Mouse (Mus musculus): ENCODE measurements at regions not wholly inside any gene's neighbourhood (a gene's known extent, or its start where the extent isn't known, plus 50 kb on each side); places are given as distances from the start of the nearest gene placed in this dataset.
"Not testable (repeated sequence)": the region's sequence is repeated elsewhere in the genome, so short reads cannot be mapped to it uniquely, and the experiment has no call there.

DNA sequence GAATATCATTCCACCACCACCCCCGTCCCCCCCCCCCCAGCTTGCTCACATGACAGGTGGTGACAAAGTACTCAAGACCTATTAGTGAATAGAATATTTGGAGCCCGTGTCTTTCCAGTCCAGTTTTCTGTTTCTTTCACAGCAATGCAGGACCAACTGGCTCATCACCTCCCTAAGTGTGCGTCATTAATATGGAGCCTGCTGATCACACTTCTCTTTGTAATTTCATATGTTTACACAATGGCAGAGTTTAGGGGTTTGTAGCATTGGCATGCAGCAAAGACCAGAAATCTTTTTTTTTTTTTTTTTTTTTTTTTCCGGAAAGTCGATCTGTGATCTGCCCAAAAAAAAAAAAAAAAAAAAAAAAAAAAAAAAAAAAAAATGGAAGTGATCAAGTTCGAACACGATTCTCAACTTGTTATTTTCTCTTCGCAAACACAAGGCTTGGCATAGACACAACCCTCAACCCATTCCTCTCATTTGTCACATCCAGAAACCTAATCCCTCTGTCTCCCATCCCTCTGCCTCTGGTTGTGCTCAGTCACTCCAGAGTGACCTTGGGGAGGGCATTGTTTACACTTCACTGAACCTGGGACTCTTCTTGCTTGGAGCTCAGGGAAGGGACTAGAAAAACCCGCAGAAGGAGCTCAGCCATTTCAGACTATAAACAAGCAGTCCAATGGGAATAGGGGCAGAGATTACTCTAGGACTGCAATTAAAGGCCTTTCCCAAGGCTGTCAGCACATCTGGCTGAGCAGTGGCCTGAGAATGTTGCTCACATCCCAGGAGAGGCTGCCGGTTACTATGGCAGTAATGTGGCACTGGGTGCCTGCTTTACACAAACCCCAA is 98.4 kb downstream of the Gm5426 start:
- H3K4me1 ChIP-seq (ENCODE audit: control insufficient read depth, insufficient read depth, low read length), result no peaks in the 10 kb centered on the region
- H3K27me3 ChIP-seq (ENCODE audit: control insufficient read depth, insufficient read depth, low read length), result no peaks in the 10 kb centered on the region
- WGBS, result 71% methylated on average over 10 of the region's 10 CpGs
- TF ChIP-seq POLR2A (IDR thresholded peaks at IDR 0.05; ENCODE audit: borderline replicate concordance, insufficient read depth, low read length) (no peak), CTCF (IDR thresholded peaks at IDR 0.05; ENCODE audit: borderline replicate concordance, insufficient read depth, low read depth, low read length) (no peak)
- no peak overlapping the region for H3K4me3 ChIP-seq (replicated peaks; ENCODE audit: insufficient read depth, low read depth, low read length)
- DNase-seq, result no peak
- no peak overlapping the region for H3K27ac ChIP-seq (ENCODE audit: insufficient read depth, low read length)

DNA sequence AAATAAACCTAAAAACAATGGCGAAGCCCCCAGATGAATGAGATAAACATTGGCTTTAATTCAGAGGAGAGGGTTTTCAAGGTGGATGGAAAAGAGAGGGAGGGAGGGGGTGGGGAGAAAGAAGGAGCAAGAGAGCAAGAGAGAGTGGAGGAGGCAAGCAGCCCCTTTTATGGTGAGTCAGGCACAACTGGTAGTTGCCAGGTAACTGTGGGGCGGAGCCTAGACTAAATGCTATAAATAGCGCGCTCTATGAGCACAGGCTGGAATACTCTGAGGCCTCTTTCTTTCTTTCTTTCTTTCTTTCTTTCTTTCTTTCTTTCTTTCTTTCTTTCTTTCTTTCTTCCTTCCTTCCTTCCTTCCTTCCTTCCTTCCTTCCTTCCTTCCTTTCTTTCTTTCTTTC is 99.6 kb downstream of the Gm5426 start:
- not testable (repeated sequence) for H3K27ac ChIP-seq (ENCODE audit: insufficient read depth, low read length); H3K4me1 ChIP-seq (ENCODE audit: control insufficient read depth, insufficient read depth, low read length); H3K27me3 ChIP-seq (ENCODE audit: control insufficient read depth, insufficient read depth, low read length); H3K4me3 ChIP-seq (replicated peaks; ENCODE audit: insufficient read depth, low read depth, low read length); DNase-seq
- WGBS, result 90% methylated on average over 4 of the region's 4 CpGs

- H3K27me3 ChIP-seq (ENCODE audit: control insufficient read depth, insufficient read depth, low read length), result no peaks in the 10 kb centered on the region
- no peak overlapping the region for H3K4me3 ChIP-seq (replicated peaks; ENCODE audit: insufficient read depth, low read depth, low read length)
- no peak for DNase-seq
- 94% methylated on average over 6 of the region's 6 CpGs for WGBS
- H3K4me1 ChIP-seq (ENCODE audit: control insufficient read depth, insufficient read depth, low read length), result no peaks in the 10 kb centered on the region
- H3K27ac ChIP-seq (ENCODE audit: insufficient read depth, low read length), result no peak overlapping the region
- no peak for TF ChIP-seq CTCF (IDR thresholded peaks at IDR 0.05; ENCODE audit: borderline replicate concordance, insufficient read depth, low read depth, low read length)
- no peak for TF ChIP-seq POLR2A (IDR thresholded peaks at IDR 0.05; ENCODE audit: borderline replicate concordance, insufficient read depth, low read length)
Observed at GRCm38 (mm10) chr10:96236777-96237373, 100.5 kb downstream of the Gm5426 start.

DNA sequence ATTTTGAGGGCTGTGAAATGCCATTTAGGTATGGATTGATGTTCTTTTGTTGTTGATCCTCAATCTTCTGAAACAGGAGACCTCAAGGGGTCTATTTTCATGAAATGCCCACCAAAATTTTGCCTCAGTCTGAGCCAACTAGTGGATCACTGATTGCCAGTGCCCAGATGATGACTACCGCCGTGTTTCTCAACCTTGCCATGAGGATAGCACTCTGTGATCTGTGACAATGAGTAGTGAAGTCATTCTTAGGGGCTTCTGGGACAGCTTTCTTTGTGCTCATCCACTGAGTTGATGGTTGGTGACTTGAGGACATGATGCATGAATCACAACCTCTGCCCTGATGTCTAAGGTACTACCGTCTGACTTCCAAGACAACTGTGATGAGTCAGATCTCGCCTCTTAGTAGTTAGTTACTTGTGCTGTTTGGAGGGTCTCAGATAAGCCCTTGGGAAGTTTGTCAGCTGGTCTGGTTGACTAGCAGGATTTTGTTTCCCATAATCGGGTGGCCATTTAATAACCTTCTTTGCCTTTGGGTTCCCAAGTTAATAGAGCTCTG is 101.2 kb downstream of the Gm5426 start:
- no peaks in the 10 kb centered on the region for H3K27me3 ChIP-seq (ENCODE audit: control insufficient read depth, insufficient read depth, low read length)
- WGBS, result 96% methylated on average over 5 of the region's 5 CpGs
- no peaks in the 10 kb centered on the region for H3K4me1 ChIP-seq (ENCODE audit: control insufficient read depth, insufficient read depth, low read length)
- no peak for DNase-seq
- no peak overlapping the region for H3K4me3 ChIP-seq (replicated peaks; ENCODE audit: insufficient read depth, low read depth, low read length)
- TF ChIP-seq POLR2A (IDR thresholded peaks at IDR 0.05; ENCODE audit: borderline replicate concordance, insufficient read depth, low read length) (no peak), CTCF (IDR thresholded peaks at IDR 0.05; ENCODE audit: borderline replicate concordance, insufficient read depth, low read depth, low read length) (no peak)
- H3K27ac ChIP-seq (ENCODE audit: insufficient read depth, low read length), result no peak overlapping the region

GRCm38 (mm10) chr10:96238251-96238650 is 101.8 kb downstream of the Gm5426 start:
- Histone ChIP-seq H3K4me3 (replicated peaks; ENCODE audit: insufficient read depth, low read depth, low read length) (no peak overlapping the region), H3K27ac (ENCODE audit: insufficient read depth, low read length) (no peak overlapping the region), H3K4me1 (ENCODE audit: control insufficient read depth, insufficient read depth, low read length) (no peaks in the 10 kb centered on the region), H3K27me3 (ENCODE audit: control insufficient read depth, insufficient read depth, low read length) (no peaks in the 10 kb centered on the region)
- WGBS, result 69% methylated on average over 4 of the region's 4 CpGs
- TF ChIP-seq POLR2A (IDR thresholded peaks at IDR 0.05; ENCODE audit: borderline replicate concordance, insufficient read depth, low read length) (no peak), CTCF (IDR thresholded peaks at IDR 0.05; ENCODE audit: borderline replicate concordance, insufficient read depth, low read depth, low read length) (no peak)
- no peak for DNase-seq

DNA sequence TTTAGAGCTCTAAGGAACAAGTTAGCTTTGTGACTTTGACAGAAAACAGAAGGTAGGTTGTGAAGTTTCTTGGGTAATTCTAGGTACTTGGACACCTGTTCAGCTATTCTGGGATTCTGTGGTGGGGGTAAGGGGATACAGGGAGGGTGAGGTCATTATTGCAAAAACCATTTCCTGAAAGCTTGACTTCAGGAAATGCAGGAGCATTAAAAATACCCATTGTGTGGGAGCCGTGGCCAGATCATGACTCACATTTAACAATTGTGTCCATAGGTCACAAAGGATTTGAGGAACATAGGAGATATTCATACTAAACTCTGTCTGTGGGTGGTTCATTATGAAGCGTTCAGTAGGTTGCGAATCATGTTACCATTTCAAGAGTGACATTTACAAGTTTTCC is 102.4 kb downstream of the Gm5426 start:
- no peak for TF ChIP-seq POLR2A (IDR thresholded peaks at IDR 0.05; ENCODE audit: borderline replicate concordance, insufficient read depth, low read length)
- no peak for TF ChIP-seq CTCF (IDR thresholded peaks at IDR 0.05; ENCODE audit: borderline replicate concordance, insufficient read depth, low read depth, low read length)
- H3K27ac ChIP-seq (ENCODE audit: insufficient read depth, low read length), result no peak overlapping the region
- DNase-seq, result no peak
- no peak overlapping the region for H3K4me3 ChIP-seq (replicated peaks; ENCODE audit: insufficient read depth, low read depth, low read length)
- no peaks in the 10 kb centered on the region for H3K27me3 ChIP-seq (ENCODE audit: control insufficient read depth, insufficient read depth, low read length)
- WGBS, result 88% methylated on average over 3 of the region's 3 CpGs
- H3K4me1 ChIP-seq (ENCODE audit: control insufficient read depth, insufficient read depth, low read length), result no peaks in the 10 kb centered on the region

DNA sequence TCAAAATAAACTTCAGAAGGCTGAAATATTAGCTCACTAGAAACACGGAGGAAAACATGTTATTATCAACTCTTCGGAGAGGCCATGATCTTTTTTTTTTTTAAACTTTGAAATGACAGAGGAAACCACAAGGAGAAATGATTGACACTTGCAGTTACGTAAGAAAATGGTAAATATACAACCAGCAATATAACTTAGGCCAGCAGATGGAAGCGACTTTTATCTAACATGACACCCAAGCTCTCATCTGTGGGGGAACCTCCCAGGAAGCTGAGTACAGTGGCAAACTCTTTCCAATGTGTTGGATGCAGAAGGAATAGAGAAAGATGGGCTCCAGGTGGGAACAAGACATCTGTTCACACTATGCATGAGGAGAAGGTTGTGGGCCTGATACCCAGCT is 104.2 kb downstream of the Gm5426 start:
- Histone ChIP-seq H3K27ac (ENCODE audit: insufficient read depth, low read length) (no peak overlapping the region), H3K4me3 (replicated peaks; ENCODE audit: insufficient read depth, low read depth, low read length) (no peak overlapping the region), H3K4me1 (ENCODE audit: control insufficient read depth, insufficient read depth, low read length) (no peaks in the 10 kb centered on the region), H3K27me3 (ENCODE audit: control insufficient read depth, insufficient read depth, low read length) (no peaks in the 10 kb centered on the region)
- TF ChIP-seq CTCF (IDR thresholded peaks at IDR 0.05; ENCODE audit: borderline replicate concordance, insufficient read depth, low read depth, low read length) (no peak), POLR2A (IDR thresholded peaks at IDR 0.05; ENCODE audit: borderline replicate concordance, insufficient read depth, low read length) (no peak)
- DNase-seq, result no peak
- WGBS, result 98% methylated on average over 4 of the region's 4 CpGs

- no peak for DNase-seq
- Histone ChIP-seq H3K4me1 (ENCODE audit: control insufficient read depth, insufficient read depth, low read length) (no peaks in the 10 kb centered on the region), H3K27me3 (ENCODE audit: control insufficient read depth, insufficient read depth, low read length) (no peaks in the 10 kb centered on the region), H3K27ac (ENCODE audit: insufficient read depth, low read length) (no peak overlapping the region), H3K4me3 (replicated peaks; ENCODE audit: insufficient read depth, low read depth, low read length) (no peak overlapping the region)
- TF ChIP-seq POLR2A (IDR thresholded peaks at IDR 0.05; ENCODE audit: borderline replicate concordance, insufficient read depth, low read length) (no peak), CTCF (IDR thresholded peaks at IDR 0.05; ENCODE audit: borderline replicate concordance, insufficient read depth, low read depth, low read length) (no peak)
Observed at GRCm38 (mm10) chr10:96253671-96254070, 117.3 kb downstream of the Gm5426 start.

Measured in cerebellum, adult 2 months (tissue).